ENCODE assay signal across 17 mouse cellular contexts in the genomic region with DNA sequence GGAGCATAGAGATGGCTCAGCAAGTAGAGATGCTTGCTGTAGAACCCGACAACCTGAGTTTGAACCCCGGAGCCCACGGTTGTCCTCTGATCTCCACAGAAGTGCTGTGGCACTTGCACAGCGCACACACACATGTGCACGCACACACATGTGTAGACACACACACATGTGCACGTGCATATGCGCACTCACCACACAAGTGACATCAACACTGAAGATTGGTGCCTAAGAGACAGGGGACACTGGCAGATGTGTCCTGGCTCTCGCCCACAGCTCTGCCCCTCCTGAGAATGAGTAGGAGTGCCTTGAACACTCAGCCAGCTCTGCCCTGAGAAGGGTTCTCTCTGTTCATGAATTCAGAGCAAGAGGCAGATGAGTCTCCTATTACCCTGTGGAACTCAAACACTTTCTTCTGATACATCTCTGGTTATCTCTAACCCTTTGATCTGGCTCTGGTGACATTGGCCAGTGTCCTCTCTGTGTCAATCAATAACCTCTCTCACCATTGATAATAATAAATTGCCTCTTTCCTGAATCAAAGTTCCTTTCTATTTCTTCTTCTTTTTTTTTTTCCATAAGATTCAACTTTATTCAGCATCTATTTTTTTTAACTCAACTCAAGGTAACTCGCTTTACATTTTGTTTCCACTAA. TPM values are rescaled to one million over a fixed set of nuclear protein-coding genes. Genes with fewer than 3 reads are reported as not detected.
"Had no signal": no experiment of that assay in that cellular context is flagged by ENCODE, and none has a peak within 500 bp of the region (broad histone marks: within the 10 kb centered on the region; RNA-seq: fewer than 3 reads in every experiment).

No protein-coding gene starts in this region.

- ATAC-seq: lung, postnatal 0 days; midbrain, embryonic 15.5 days had no signal

- H3K36me3 ChIP-seq: lung, embryonic 15.5 days; midbrain, embryonic 12.5 days; midbrain, embryonic 15.5 days; neural tube, embryonic 12.5 days; stomach, embryonic 15.5 days had no signal

- H3K4me3 ChIP-seq: lung, embryonic 15.5 days; megakaryocyte, embryonic 14.5 days; midbrain, embryonic 12.5 days; midbrain, embryonic 15.5 days; neural tube, embryonic 12.5 days; stomach, embryonic 15.5 days had no signal

- H3K9ac ChIP-seq: lung, embryonic 15.5 days; midbrain, embryonic 12.5 days; midbrain, embryonic 15.5 days; neural tube, embryonic 12.5 days; stomach, embryonic 15.5 days had no signal

- H3K4me1 ChIP-seq: midbrain, embryonic 12.5 days; midbrain, embryonic 15.5 days; stomach, embryonic 15.5 days had no signal

- H3K4me2 ChIP-seq: lung, embryonic 15.5 days; midbrain, embryonic 12.5 days; midbrain, embryonic 15.5 days; neural tube, embryonic 12.5 days; stomach, embryonic 15.5 days had no signal

- H3K27ac ChIP-seq: lung, embryonic 15.5 days; macrophage; midbrain, embryonic 12.5 days; midbrain, embryonic 15.5 days; neural tube, embryonic 12.5 days; stomach, embryonic 15.5 days; stomach, postnatal 0 days had no signal

- DNase-seq: lung, adult 2 months; lung, postnatal 14 days; lung, postnatal 36 days; right cerebral cortex, postnatal 14 days; thymus, adult 2 months; thymus, postnatal 25 days; thymus, postnatal 4 days had no signal

- H3K9me3 ChIP-seq: lung, embryonic 15.5 days; megakaryocyte, embryonic 14.5 days; midbrain, embryonic 12.5 days; midbrain, embryonic 15.5 days; neural tube, embryonic 12.5 days; stomach, embryonic 15.5 days had no signal

- H3K27me3 ChIP-seq: lung, embryonic 15.5 days; midbrain, embryonic 15.5 days; neural tube, embryonic 12.5 days; stomach, embryonic 15.5 days had no signal

RNA-seq across cellular contexts. Expression of a gene that starts 17.6 kb away (rescaled TPM):
- total RNA-seq: monocyte, adult 5-6 weeks had no signal
- polyA plus RNA-seq: macrophage had no signal
